Comparison of ENCODE assay signal across 18 mouse cellular contexts in genomic region chr7:19429726-19430125, GRCm38 (mm10). TPM values are rescaled to one million over a fixed set of nuclear protein-coding genes. Genes with fewer than 3 reads are reported as not detected.
DNase-seq lines count a peak whose midpoint lies in the region; TF ChIP-seq lines count a peak whose summit lies in the region.
"Had no signal": no experiment of that assay in that cellular context is flagged by ENCODE, and none has a peak within 500 bp of the region (broad histone marks: within the 10 kb centered on the region; RNA-seq: fewer than 3 reads in every experiment).

No protein-coding gene starts in this region.

- peaks cover 5% of the 10 kb centered on the region for H3K9me3 ChIP-seq in E14TG2a.4 (ENCODE audit: low read length)
- H3K9me3 ChIP-seq: forebrain, embryonic 12.5 days; liver, embryonic 13.5 days; neural tube, embryonic 15.5 days had no signal

- DNase-seq in heart, adult 11 months: peak; percentile 87
- no peak for DNase-seq in heart, postnatal 36 days
- DNase-seq in brain, embryonic 14.5 days (ENCODE audit: low read depth): peak; percentile 44
- DNase-seq in induced T-regulatory cell, adult 2 months (ENCODE audit: low read depth): peak; percentile 34
- no peak for DNase-seq in heart, postnatal 10 days
- no peak for DNase-seq in kidney, postnatal 4 days
- DNase-seq: gastrocnemius, postnatal 10 days; kidney, adult 9 months; liver, embryonic 13.5 days; right cerebral cortex, postnatal 25 days had no signal

- TF ChIP-seq CTCF in E14TG2a.4 (conservative IDR thresholded peaks at IDR 0.05; ENCODE audit: low read length): no peak
- TF ChIP-seq CTCF in brain, embryonic 14.5 days (IDR thresholded peaks at IDR 0.05; ENCODE audit: borderline replicate concordance, extremely low read depth, insufficient read depth, insufficient read length): no peak

- peak overlapping the region; percentile 74 for H3K4me3 ChIP-seq in E14TG2a.4 (replicated peaks; ENCODE audit: low read length)
- H3K4me3 ChIP-seq: embryonic facial prominence, embryonic 13.5 days; forebrain, embryonic 12.5 days; heart, embryonic 13.5 days; liver, embryonic 13.5 days; neural tube, embryonic 15.5 days had no signal

- no peak for TF ChIP-seq POLR2A in brain, embryonic 14.5 days (IDR thresholded peaks at IDR 0.05; ENCODE audit: borderline replicate concordance, extremely low read depth, insufficient read depth, insufficient read length, poor library complexity, severe bottlenecking)

- H3K4me1 ChIP-seq in E14TG2a.4 (replicated peaks; ENCODE audit: low read depth, low read length): peaks cover 73% of the 10 kb centered on the region
- H3K4me1 ChIP-seq: embryonic facial prominence, embryonic 13.5 days; forebrain, embryonic 12.5 days; heart, embryonic 13.5 days; liver, embryonic 13.5 days; neural tube, embryonic 15.5 days had no signal

- H3K27me3 ChIP-seq in E14TG2a.4 (ENCODE audit: insufficient read depth, low read length): peaks cover 22% of the 10 kb centered on the region
- H3K27me3 ChIP-seq: embryonic facial prominence, embryonic 13.5 days; forebrain, embryonic 12.5 days; heart, embryonic 13.5 days; liver, embryonic 13.5 days; neural tube, embryonic 15.5 days had no signal

- H3K36me3 ChIP-seq in E14TG2a.4 (ENCODE audit: insufficient read depth, low read length): peaks cover 61% of the 10 kb centered on the region

- intact Hi-C loops in heart, postnatal 36 days (cut with DNase I): no loop called here
- intact Hi-C loops in heart, postnatal 10 days (cut with DNase I): no loop called here

RNA-seq across cellular contexts. Expression of gene Ckm, which starts 25.1 kb away (rescaled TPM):
- total RNA-seq in heart, postnatal 36 days (2021): 1,000 to 10,000 TPM; 3,967 to 4,539 TPM
- 0.24 and 0.31 TPM in 2 replicates for polyA plus RNA-seq in brain, embryonic 14.5 days (2012; rRNA removed)
- total RNA-seq in heart, postnatal 10 days (2021): 1,000 to 10,000 TPM; 3,255 to 3,362 TPM
- total RNA-seq: left cerebral cortex, postnatal 25 days; monocyte, adult 5-6 weeks had no signal
- polyA plus RNA-seq: embryonic facial prominence, embryonic 13.5 days; forebrain, embryonic 12.5 days; hindbrain, embryonic 14.5 days had no signal

RNA-seq across cellular contexts. Expression of gene Klc3, which starts 25.8 kb away (rescaled TPM):
- under 1 TPM; 0.24 to 0.92 TPM for total RNA-seq in heart, postnatal 36 days (2021)
- 1.5 and 2.5 TPM in 2 replicates for polyA plus RNA-seq in brain, embryonic 14.5 days (2012; rRNA removed)
- total RNA-seq in heart, postnatal 10 days (2021): under 1 TPM; 0.26 to 0.55 TPM
- total RNA-seq: monocyte, adult 5-6 weeks had no signal

RNA-seq across cellular contexts. Expression of gene Mark4, which starts 28.9 kb away (rescaled TPM):
- total RNA-seq in heart, postnatal 36 days (2021): 10 to 100 TPM; 25.7 to 27.2 TPM
- 50.7 and 67.0 TPM in 2 replicates for polyA plus RNA-seq in brain, embryonic 14.5 days (2012; rRNA removed)
- 10 to 100 TPM; 26.6 to 26.8 TPM for total RNA-seq in heart, postnatal 10 days (2021)

RNA-seq across cellular contexts. Expression of gene Exoc3l2, which starts 33.4 kb away (rescaled TPM):
- total RNA-seq in heart, postnatal 36 days (2021): under 1 TPM; 0.78 to 0.84 TPM
- polyA plus RNA-seq in brain, embryonic 14.5 days (2012; rRNA removed): 0.91 and 1.0 TPM in 2 replicates
- total RNA-seq in heart, postnatal 10 days (2021): 1 to 10 TPM in 1 of 2 experiments, under 1 TPM in 1; 0.81 to 1.0 TPM

RNA-seq across cellular contexts. Expression of gene Ercc2, which starts 47.9 kb away (rescaled TPM):
- total RNA-seq in heart, postnatal 36 days (2021): 10 to 100 TPM; 11.8 to 12.0 TPM
- 81.7 and 106 TPM in 2 replicates for polyA plus RNA-seq in brain, embryonic 14.5 days (2012; rRNA removed)
- 10 to 100 TPM; 10.3 to 12.3 TPM for total RNA-seq in heart, postnatal 10 days (2021)

Comparison
In these comparisons a context has a peak if more than half of its experiments do, and no peak if none do; other contexts are left out.
1. DNase-seq: peak in heart, adult 11 months (single experiment), brain, embryonic 14.5 days (single experiment) and induced T-regulatory cell, adult 2 months (single experiment); none in heart, postnatal 36 days (0 of 2), heart, postnatal 10 days (0 of 2) and kidney, postnatal 4 days (0 of 2).